Mouse (Mus musculus): Measurements from ENCODE around the gene Plin2.
"Not testable (repeated sequence)": the region's sequence is repeated elsewhere in the genome, so short reads cannot be mapped to it uniquely, and the experiment has no call there.

DNA sequence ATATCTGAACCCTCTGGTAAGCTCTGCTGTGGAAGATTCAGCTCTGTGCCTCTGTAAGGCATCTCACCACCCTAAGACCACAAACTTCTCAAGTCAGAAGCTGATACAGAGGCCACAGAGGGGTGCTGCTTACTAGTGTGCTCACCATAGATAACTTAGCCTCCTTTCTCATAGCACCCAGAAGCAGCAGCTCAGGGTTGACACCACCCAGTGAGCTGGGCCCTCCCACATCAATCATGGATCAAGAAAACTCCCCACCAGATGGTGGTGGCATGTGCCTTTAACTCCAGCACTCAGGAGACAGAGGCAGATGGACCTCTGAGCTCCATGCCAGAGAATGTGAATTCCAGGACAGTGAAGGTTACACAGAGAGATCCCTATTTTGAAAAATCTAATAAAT lies 35.0 kb downstream of the Plin2 start:
- TF ChIP-seq CTCF (IDR thresholded peaks at IDR 0.05; ENCODE audit: borderline replicate concordance, control insufficient read depth, extremely low read depth, insufficient read depth, low read length, poor library complexity); POLR2A (IDR thresholded peaks at IDR 0.05; ENCODE audit: control insufficient read depth, extremely low read depth, insufficient read depth, low read length, poor library complexity): not testable (repeated sequence)
